Mouse (Mus musculus) myocyte (in vitro differentiated cells): ENCODE data around the gene Rilpl1. TPM values are rescaled to one million over a fixed set of nuclear protein-coding genes. Genes with fewer than 3 reads are reported as not detected.

ENCODE experiments used
- H3K27me3 ChIP-seq: one replicate; pipeline ENCODE4 v1.6.1; 2011; ENCODE audit not compliant: control insufficient read depth, insufficient read depth, insufficient read length
- H3K36me3 ChIP-seq: one replicate; pipeline ENCODE4 v1.6.1; 2011; ENCODE audit not compliant: control insufficient read depth, insufficient read depth
- H3K4me2 ChIP-seq: one replicate; pipeline ENCODE4 v1.6.1; 2011; ENCODE audit warnings: low read depth, control low read depth
- H3K4me3 ChIP-seq: one replicate; pipeline ENCODE4 v1.5.1; 2011; ENCODE audit warnings: mild to moderate bottlenecking, control low read depth, moderate library complexity
- H3K79me2 ChIP-seq: one replicate; pipeline ENCODE4 v1.6.1; 2011; ENCODE audit not compliant: control insufficient read depth, insufficient read depth
- H3ac ChIP-seq: one replicate; pipeline ENCODE4 v1.6.1; 2011; ENCODE audit not compliant: control insufficient read depth, insufficient read length
- CEBPB ChIP-seq: IDR thresholded peaks from 2 replicates; pipeline ENCODE4 v1.6.1; 2011; ENCODE audit warnings: mild to moderate bottlenecking, moderate library complexity; ENCODE audit not compliant: poor library complexity, insufficient read depth, severe bottlenecking
- E2F4 ChIP-seq: IDR thresholded peaks from one replicate; pipeline ENCODE4 v1.6.1; 2011; ENCODE audit warnings: mild to moderate bottlenecking, control low read depth, moderate library complexity; ENCODE audit not compliant: insufficient read depth
- MAX ChIP-seq: IDR thresholded peaks from one replicate; pipeline ENCODE4 v1.6.1; 2011; ENCODE audit warnings: low read depth, mild to moderate bottlenecking, control low read depth
- MYOD1 ChIP-seq, 3 experiments: IDR thresholded peaks; one replicate each; pipeline ENCODE4 v1.6.1; 2011; ENCODE audit warnings: control low read depth in 2 of 3, low read depth in 2 of 3, mild to moderate bottlenecking in 2 of 3, moderate library complexity in 1 of 3; ENCODE audit not compliant: insufficient read length in 2 of 3, control insufficient read depth in 1 of 3
- MYOG ChIP-seq, 3 experiments: IDR thresholded peaks; one replicate each; pipeline ENCODE4 v1.6.1; 2011; ENCODE audit warnings: control low read depth in 2 of 3, low read depth in 2 of 3, mild to moderate bottlenecking in 2 of 3; ENCODE audit not compliant: insufficient read length in 2 of 3, control insufficient read depth in 1 of 3, insufficient read depth in 1 of 3
- POLR2A ChIP-seq: IDR thresholded peaks from one replicate; pipeline ENCODE4 v1.6.1; 2011; ENCODE audit warnings: low read depth, mild to moderate bottlenecking, control low read depth, moderate library complexity; ENCODE audit not compliant: insufficient read length
- POLR2AphosphoS2 ChIP-seq: IDR thresholded peaks from one replicate; pipeline ENCODE4 v1.6.1; 2011; ENCODE audit warnings: low read depth, control low read depth; ENCODE audit not compliant: insufficient read length
- REST ChIP-seq: IDR thresholded peaks from one replicate; pipeline ENCODE4 v1.6.1; 2011; ENCODE audit warnings: mild to moderate bottlenecking, control low read depth, moderate library complexity; ENCODE audit not compliant: insufficient read depth, insufficient read length
- SRF ChIP-seq: IDR thresholded peaks from one replicate; pipeline ENCODE4 v1.6.1; 2011; ENCODE audit warnings: low read depth; ENCODE audit not compliant: control insufficient read depth, insufficient read length
- TCF12 ChIP-seq: IDR thresholded peaks from one replicate; pipeline ENCODE4 v1.6.1; 2011; ENCODE audit warnings: mild to moderate bottlenecking, control low read depth; ENCODE audit not compliant: poor library complexity, insufficient read depth, severe bottlenecking
- TCF3 ChIP-seq: IDR thresholded peaks from one replicate; pipeline ENCODE4 v1.6.1; 2011; ENCODE audit warnings: low read depth, control low read depth; ENCODE audit not compliant: insufficient read length
- USF1 ChIP-seq: IDR thresholded peaks from one replicate; pipeline ENCODE4 v1.6.1; 2011; ENCODE audit warnings: low read depth, mild to moderate bottlenecking, control low read depth, moderate library complexity
- polyA plus RNA-seq: library from polyadenylated mRNA; unstranded; fragments of >200 nt; fragmentation: generic; extraction: Trizol; gene quantifications from one replicate; pipeline ENCODE4 v1.2.1, GENCODE M21; 2012; ENCODE audit warnings: missing spikeins

Gene Rilpl1
- polyA plus RNA-seq, 1 experiment, result 43.1 TPM

GRCm38 (mm10) chr5:124446301-124446881 is 84.8 kb downstream of the Rilpl1 start:
- H3K79me2 ChIP-seq, result peaks cover 70% of the 10 kb centered on the region
- TF ChIP-seq POLR2A (peak; percentile 23), POLR2AphosphoS2 (peak; percentile 69), CEBPB (no peak), USF1 (no peak), TCF3 (no peak), MYOG (IDR thresholded peaks at IDR 0.05; ENCODE audit: control insufficient read depth in 1 of 3, insufficient read depth in 1 of 3, insufficient read length in 2 of 3, low read depth in 2 of 3) (peak in 1 of 3 experiments; percentile 44)
- H3K36me3 ChIP-seq, result peaks cover 21% of the 10 kb centered on the region
- no peaks in the 10 kb centered on the region for H3K27me3 ChIP-seq
- peak overlapping the region; percentile 74 for H3K4me2 ChIP-seq
- H3ac ChIP-seq, result peak overlapping the region; percentile 98
- peak overlapping the region; percentile 58 for H3K4me3 ChIP-seq

- Histone ChIP-seq H3K27me3 (no peaks in the 10 kb centered on the region), H3K4me2 (peak overlapping the region; percentile 74), H3K36me3 (peaks cover 17% of the 10 kb centered on the region), H3ac (peak overlapping the region; percentile 98), H3K79me2 (peaks cover 76% of the 10 kb centered on the region), H3K4me3 (peak overlapping the region; percentile 58)
- TF ChIP-seq REST, result no peak
- no peak for TF ChIP-seq MYOG (IDR thresholded peaks at IDR 0.05; ENCODE audit: control insufficient read depth in 1 of 3, insufficient read depth in 1 of 3, insufficient read length in 2 of 3, low read depth in 2 of 3)
- TF ChIP-seq E2F4, result no peak
- no peak for TF ChIP-seq TCF3
- no peak for TF ChIP-seq MAX
- peak; percentile 18 for TF ChIP-seq POLR2AphosphoS2
- no peak for TF ChIP-seq SRF
- no peak for TF ChIP-seq CEBPB
- TF ChIP-seq MYOD1 (IDR thresholded peaks at IDR 0.05; ENCODE audit: control insufficient read depth in 1 of 3, insufficient read length in 2 of 3, low read depth in 2 of 3), result no peak
- no peak for TF ChIP-seq USF1
- no peak for TF ChIP-seq TCF12
- peak; percentile 8 for TF ChIP-seq POLR2A
Observed at GRCm38 (mm10) chr5:124445621-124446293, 85.4 kb downstream of the Rilpl1 start.

- Histone ChIP-seq H3K79me2 (peaks cover 73% of the 10 kb centered on the region), H3K4me2 (peak overlapping the region; percentile 86), H3K36me3 (peaks cover 13% of the 10 kb centered on the region), H3K27me3 (no peaks in the 10 kb centered on the region), H3ac (peak overlapping the region; percentile 98), H3K4me3 (peak overlapping the region; percentile 58)
- TF ChIP-seq POLR2A (peak; percentile 81), USF1 (no peak), TCF12 (no peak), MYOD1 (IDR thresholded peaks at IDR 0.05; ENCODE audit: control insufficient read depth in 1 of 3, insufficient read length in 2 of 3, low read depth in 2 of 3) (peak in 1 of 3 experiments; percentile 8), SRF (no peak), E2F4 (peak; percentile 26), TCF3 (no peak), MYOG (IDR thresholded peaks at IDR 0.05; ENCODE audit: control insufficient read depth in 1 of 3, insufficient read depth in 1 of 3, insufficient read length in 2 of 3, low read depth in 2 of 3) (peak in 1 of 3 experiments; percentile 20), REST (no peak), MAX (no peak), CEBPB (no peak), POLR2AphosphoS2 (peak; percentile 85)
Observed at GRCm38 (mm10) chr5:124444661-124445561, 86.3 kb downstream of the Rilpl1 start.

GRCm38 (mm10) chr5:124444208-124444607 is 87.0 kb downstream of the Rilpl1 start:
- H3K79me2 ChIP-seq, result peaks cover 68% of the 10 kb centered on the region
- TF ChIP-seq MAX, result no peak
- TF ChIP-seq MYOG (IDR thresholded peaks at IDR 0.05; ENCODE audit: control insufficient read depth in 1 of 3, insufficient read depth in 1 of 3, insufficient read length in 2 of 3, low read depth in 2 of 3), result no peak
- no peak for TF ChIP-seq SRF
- TF ChIP-seq TCF12, result no peak
- no peak for TF ChIP-seq CEBPB
- TF ChIP-seq TCF3, result no peak
- TF ChIP-seq POLR2A, result no peak
- no peak for TF ChIP-seq E2F4
- H3ac ChIP-seq, result no peak overlapping the region
- peak overlapping the region; percentile 86 for H3K4me2 ChIP-seq
- no peaks in the 10 kb centered on the region for H3K27me3 ChIP-seq
- H3K36me3 ChIP-seq, result peaks cover 7% of the 10 kb centered on the region
- peak overlapping the region; percentile 58 for H3K4me3 ChIP-seq

Other genes with a start within 250 kb of the Rilpl1 start
- 2.4 TPM for gene Mphosph9, start 203.4 kb downstream of the Rilpl1 start, polyA plus RNA-seq
- gene 2810006K23Rik, start 203.3 kb downstream of the Rilpl1 start, polyA plus RNA-seq, result 7.2 TPM
- gene Cdk2ap1, start 168.3 kb downstream of the Rilpl1 start, polyA plus RNA-seq, result 236 TPM
- 11.3 TPM for gene Sbno1, start 105.4 kb downstream of the Rilpl1 start, polyA plus RNA-seq
- gene Kmt5a, start 91.5 kb downstream of the Rilpl1 start, polyA plus RNA-seq, result 58.0 TPM
- 22.3 TPM for gene Rilpl2, start 53.0 kb downstream of the Rilpl1 start, polyA plus RNA-seq
- gene Snrnp35, start 48.3 kb downstream of the Rilpl1 start, polyA plus RNA-seq, result 18.9 TPM
- gene Tmed2, start 9.3 kb upstream of the Rilpl1 start, polyA plus RNA-seq, result 131 TPM
- 5.3 TPM for gene Ddx55, start 21.5 kb upstream of the Rilpl1 start, polyA plus RNA-seq
- 37.6 TPM for gene Eif2b1, start 47.7 kb upstream of the Rilpl1 start, polyA plus RNA-seq
- 25.3 TPM for gene Gtf2h3, start 47.7 kb upstream of the Rilpl1 start, polyA plus RNA-seq
- 31.8 TPM for gene Atp6v0a2, start 97.2 kb upstream of the Rilpl1 start, polyA plus RNA-seq
- 0.08 TPM for gene Dnah10, start 193.7 kb upstream of the Rilpl1 start, polyA plus RNA-seq